Mouse (Mus musculus) cerebellum, adult 2 months (tissue): ENCODE data around the gene Ntng1.
"Not testable (repeated sequence)": the region's sequence is repeated elsewhere in the genome, so short reads cannot be mapped to it uniquely, and the experiment has no call there.

Source experiments
- CTCF ChIP-seq: fragments of 200-500 bp; IDR thresholded peaks from 2 replicates; pipeline ENCODE4 v1.5.1; 2011; ENCODE audit warnings: low read depth, mild to moderate bottlenecking, control low read depth, low read length, moderate library complexity, borderline replicate concordance; ENCODE audit not compliant: insufficient read depth
- POLR2A ChIP-seq: fragments of 200-500 bp; IDR thresholded peaks from 2 replicates; pipeline ENCODE4 v1.6.1; 2011; ENCODE audit warnings: low read length, control low read depth, borderline replicate concordance; ENCODE audit not compliant: insufficient read depth

DNA sequence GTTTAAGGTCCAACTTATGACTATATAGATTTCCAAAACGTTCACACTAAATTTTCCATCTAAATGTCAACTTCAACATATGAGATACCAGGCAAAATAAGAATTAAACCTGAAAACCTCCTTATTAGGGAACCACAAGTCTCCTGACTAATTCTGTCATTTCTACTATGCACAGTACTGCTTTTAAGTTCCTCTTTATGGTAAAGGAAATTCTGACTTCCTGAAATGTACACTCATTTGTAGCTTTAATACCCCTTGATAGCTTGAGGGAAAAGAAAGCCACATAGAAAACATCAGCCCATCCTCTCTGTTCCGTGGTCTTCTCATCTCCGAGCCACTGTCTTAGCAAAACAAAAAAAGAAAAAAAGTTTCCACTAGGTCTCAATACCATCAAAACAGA is 396.2 kb downstream of the Ntng1 start:
- TF ChIP-seq POLR2A, CTCF: not testable (repeated sequence)
